Mouse (Mus musculus): ENCODE data around the gene Akap11.
A peak's percentile ranks its signal among the peaks of the same experiment; 100 is the strongest.
"Not testable (repeated sequence)": the region's sequence is repeated elsewhere in the genome, so short reads cannot be mapped to it uniquely, and the experiment has no call there.

Gene Akap11

DNA sequence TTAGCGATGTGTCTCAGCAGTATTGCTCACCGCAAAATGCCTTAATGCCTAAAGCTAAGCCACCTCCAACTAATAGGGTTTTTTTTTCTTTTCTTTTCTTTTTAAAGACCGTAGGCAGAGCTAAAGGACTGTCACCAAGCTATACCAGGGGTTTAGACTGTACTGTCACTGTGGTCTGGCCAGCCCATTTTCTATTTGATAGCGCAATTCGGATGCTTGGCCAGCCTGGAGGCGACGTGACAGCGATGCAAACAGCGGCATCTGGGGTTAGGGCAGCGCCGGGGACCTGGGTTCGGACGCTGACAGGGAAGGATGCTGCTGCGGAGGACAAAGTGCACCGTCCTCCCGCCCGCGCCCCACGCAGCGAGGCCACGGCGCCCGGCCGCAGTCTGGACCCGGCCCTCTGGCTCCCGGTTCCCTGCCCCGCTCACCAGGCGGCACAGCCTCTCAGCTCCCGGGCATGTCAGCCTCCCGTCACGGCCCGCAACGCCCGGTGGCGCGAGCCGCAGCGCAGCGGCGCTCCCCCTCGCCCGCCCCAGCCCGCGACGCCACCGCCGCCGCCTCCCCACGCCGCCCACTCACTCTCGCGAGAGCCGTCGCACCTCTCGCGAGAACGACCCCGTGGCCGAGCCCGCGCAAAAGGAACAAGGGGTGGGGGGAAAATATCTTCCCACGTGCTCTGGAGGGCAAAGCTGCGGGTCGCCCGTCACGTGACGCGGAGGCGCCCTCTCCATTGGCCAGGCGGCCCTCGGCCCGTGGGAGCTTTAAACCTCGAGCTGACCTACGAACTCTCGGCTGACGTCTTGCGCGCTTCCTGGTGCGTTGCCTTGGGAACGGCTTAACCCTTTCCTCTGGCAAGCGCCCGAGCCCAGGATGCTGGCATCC is at the start of gene Akap11:
Gene Akap11 (minus strand): TSS at position 528 of the 885 bp plus-strand sequence.
- DNase-seq, result peak; percentile 96

DNA sequence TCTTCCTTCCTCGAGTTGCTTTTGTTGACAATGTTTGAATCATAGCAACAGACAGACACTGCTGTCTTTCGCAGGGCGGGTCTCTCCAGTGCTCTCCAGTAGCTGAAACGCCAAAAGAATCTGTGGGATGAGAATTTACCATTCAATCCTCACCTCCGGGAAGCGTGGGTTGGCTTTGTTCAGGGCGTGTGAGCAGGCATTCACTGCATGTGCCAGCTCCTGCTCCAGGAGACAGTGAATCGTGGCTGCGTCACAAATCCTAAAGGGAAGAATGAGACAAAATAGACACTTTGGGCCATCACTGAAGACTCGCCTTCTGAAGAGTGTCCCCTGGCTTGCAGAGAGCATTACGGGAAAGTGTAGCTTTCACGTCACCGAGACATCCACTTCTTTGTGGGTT is 47.6 kb upstream of the Akap11 start:
- no peak for DNase-seq

DNA sequence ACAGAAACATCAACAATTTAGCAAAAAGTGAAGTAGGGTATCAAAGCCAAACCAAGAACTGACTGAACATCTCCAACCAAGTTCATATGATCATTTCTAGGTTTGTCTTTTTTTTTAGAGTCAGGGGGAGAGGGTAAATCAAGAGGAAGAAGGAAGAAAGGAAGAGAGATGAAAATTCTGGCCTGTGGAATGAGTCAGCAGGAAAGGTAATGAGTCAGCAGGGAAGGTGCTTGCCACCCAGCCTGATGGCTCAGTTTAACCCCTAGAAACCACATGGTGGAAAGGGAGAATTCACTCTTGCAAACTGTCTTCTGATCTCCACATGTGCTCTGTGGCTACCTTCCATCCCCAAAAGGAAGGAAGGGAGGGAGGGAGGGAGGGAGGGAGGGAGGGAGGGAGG is 46.6 kb upstream of the Akap11 start:
- no peak for DNase-seq

DNA sequence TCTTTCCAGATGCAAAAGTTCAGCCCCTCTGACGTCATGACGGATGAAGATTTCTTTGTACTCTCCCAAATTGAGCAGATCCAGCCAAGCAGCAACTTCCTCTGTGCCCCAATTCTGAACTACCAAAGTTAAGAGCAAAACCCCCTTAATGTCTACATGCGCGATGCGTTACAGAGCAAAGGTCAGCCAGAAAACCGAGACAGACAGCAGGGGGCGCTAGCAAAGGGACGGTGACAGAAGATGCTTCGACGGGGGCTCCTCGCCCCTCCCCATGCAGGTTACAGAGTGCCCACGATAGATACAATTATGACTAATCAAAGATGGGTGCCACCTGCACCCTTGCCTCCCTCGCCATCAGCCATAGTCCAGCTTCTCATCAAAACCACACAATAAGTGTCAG is 39.3 kb upstream of the Akap11 start:
- DNase-seq, result no peak

DNA sequence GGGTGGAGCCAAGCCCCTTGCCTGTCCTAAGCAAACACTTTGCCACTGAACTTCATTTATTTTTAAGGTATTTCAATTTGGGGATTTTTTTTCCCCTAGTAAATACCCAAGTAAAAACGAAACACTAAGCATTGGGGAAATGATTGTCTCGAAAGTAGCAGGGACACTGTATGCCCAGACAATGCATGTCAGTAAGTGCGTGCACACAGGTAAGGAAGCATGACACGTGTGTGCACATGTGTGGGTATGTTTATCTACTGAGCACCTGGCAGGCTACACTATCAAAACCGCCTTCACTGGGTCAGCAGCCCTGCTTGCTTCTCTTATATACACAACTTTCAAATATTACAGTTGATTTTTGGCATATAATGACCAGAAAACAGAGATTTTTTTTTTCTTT is 31.8 kb upstream of the Akap11 start:
- no peak for DNase-seq

DNA sequence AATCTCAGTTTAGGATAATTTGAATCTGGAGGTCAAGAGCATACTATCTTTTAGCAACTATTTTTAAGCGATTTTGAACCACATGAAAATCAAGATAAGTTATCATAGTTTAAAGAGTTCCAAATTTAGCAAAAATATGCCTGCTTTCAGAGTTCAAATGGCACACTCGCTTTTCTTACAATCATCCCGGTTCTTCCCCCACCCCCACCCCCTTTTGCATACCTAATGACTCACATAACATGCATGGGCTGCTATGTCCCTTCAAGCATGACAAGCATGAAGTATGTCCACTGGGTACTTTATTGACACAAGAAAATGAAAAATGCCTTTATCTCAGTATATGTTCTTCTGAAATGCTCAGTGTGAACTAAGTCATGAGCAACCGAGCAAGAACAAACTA is 29.8 kb upstream of the Akap11 start:
- no peak for DNase-seq

DNA sequence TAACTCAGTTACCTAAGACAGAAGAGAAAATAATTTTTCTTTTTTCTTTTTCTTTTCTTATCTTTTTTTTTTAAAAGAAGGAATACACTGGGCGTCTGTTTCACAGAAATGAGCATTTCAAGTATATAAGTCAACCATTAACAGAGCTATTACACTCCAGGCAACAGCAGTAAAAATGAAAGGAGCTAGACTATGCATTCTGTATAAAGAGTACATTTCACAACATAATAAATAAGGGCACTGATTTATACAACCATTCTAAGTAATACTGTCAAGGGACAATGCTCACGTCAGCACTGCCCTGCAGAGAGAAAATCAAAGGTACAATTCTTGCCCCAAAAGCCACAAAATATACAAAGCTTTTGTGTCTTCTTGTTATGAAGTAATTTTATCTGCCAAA is 27.7 kb upstream of the Akap11 start:
- DNase-seq, result no peak

DNA sequence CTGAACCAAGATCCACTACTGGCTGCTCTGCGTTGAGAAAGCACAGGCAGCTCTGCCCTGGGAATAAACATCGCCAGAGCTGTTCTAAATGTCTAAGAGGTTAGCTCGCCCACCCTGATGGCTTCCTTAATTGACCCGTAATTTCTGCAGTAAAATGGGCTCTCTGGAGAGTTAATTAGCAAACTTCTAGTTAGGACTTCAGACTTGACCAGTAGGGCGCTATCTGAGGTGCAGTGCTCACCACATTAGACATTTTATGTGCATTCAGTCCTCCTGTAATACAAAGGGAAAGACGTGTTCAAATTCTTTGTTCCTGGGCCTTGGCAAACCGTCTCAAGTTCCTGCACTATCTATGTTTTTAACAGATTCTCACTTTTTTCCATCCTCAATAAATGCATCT is 26.6 kb upstream of the Akap11 start:
- DNase-seq, result no peak

DNA sequence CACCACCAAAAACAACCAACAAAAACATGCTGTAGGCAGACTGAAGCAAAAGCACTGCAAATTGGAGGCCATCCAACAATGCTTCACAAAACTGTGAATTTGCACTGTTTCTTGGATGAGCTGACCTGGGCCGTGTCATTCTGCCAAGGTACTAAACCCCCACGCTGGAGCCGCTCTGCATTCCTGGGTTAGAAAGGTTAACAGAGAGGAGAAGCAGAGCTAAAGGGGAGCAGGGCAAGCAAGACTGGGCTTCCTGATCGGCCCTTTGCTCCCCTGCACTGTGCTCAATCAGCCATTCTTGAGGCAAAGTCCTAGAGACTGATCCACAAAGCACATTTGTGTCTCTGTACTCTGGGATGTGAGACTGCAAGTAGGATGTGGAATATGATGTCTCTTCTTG is 25.5 kb upstream of the Akap11 start:
- no peak for DNase-seq

DNA sequence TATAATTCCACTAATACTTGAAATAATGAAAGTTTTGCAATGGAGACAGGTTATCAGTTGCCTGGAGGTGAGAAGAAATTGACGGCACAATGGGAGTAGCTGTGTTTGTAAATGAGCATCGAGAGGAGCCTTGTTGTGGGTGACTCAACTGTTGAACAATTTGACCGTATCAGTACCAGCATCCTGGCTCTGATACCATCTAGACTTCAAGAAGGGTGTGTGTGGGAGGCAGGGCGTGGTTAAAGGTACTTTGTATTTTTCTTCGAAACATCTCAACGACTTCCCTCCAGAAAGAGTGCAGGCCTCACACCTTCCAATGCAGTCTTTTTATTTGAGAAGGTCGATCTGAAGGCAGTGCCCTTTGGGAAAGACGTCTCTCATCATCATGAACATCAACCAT is 22.4 kb upstream of the Akap11 start:
- no peak for DNase-seq

DNA sequence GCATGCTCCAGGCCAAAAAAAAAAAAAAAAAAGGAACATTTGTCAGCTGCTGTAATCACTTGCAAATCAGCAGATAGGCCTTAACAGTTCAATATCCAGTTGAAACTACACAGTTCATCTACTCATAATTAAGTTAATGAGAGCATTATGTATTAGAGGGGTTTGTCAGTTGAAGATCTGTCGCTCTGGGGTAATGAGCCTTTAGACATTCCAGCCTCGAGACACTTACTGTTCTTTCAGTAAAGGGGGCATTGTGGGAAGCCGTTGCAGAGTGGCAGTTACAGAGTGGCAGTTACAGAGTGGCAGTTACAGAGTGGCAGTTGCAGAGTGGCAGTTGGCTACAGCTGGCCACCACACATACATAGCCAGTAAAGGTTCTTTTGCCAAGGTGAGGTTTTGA is 18.2 kb upstream of the Akap11 start:
- DNase-seq, result not testable (repeated sequence)

DNA sequence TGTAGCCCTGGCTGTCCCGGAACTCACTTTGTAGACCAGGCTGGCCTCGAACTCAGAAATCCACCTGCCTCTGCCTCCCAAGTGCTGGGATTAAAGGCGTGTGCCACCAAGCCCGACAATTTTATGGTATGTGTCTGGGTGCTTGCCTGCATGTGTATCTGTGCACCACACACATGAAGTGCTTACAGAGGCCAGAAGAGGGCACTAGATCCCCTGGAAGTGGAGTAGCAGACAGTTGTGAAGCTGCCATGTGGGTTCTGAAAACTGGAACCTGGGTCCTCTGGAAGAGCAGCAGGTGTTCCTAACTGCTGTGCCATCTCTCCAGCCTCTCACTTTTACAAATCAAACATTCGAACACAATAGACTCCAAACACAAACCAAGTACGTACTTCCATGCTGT is 17.1 kb upstream of the Akap11 start:
- no peak for DNase-seq

DNA sequence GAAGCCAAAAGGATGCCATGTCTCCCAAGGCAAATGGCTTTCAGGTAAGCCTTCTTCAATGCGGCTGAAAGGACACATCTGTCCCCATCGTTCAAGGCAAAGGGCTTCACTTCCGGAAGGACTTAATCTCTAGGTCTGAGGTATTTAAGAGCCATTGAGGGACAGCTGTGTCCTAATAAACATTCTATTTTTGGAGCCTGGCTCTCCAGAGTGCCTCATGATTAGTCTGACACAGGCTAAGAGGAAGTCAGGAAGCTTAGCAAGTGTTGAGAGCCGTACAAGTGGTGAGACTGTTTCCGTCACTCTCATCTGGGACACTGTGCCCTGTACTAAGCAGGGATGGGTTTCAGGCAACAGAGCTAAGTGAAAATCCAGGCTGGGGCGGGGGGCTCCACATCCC is 12.2 kb upstream of the Akap11 start:
- DNase-seq, result no peak

DNA sequence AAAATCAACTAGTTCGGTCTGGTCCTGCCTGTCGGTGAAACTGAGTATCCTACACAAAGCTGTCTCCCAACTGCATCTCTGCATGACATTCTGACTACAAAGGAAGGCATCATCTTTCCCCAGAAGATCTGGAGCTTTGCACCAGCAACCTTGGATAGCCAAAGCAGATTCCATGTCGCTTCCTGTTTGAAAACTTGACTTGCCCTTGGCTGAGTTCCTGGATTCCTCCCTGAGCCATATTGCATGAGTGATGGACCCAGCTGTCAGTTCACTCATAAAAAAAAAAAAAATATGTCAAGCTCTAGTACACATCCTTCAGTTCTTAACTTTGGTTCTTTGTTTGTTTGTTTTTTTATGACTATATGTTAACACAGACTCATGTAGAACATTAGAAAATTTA is 4.7 kb upstream of the Akap11 start:
- DNase-seq, result no peak

DNA sequence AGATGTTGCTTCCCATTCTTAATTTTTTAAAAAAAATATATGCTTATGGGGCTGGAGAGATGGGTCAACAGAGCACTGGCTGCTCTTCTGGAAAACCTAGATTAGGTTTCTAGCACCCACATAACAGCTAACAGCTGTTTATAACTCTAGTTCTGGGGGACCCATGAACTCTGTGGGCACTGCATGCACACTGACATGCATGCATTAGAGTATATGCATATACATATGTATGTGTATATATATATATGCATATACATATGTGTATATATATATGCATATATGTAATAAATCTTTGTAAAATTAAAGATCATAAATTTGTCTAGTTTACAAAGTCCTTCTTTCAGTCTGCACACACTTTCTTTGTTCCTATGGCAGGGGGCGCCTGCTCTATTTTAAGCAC is 3.2 kb upstream of the Akap11 start:
- no peak for DNase-seq

DNA sequence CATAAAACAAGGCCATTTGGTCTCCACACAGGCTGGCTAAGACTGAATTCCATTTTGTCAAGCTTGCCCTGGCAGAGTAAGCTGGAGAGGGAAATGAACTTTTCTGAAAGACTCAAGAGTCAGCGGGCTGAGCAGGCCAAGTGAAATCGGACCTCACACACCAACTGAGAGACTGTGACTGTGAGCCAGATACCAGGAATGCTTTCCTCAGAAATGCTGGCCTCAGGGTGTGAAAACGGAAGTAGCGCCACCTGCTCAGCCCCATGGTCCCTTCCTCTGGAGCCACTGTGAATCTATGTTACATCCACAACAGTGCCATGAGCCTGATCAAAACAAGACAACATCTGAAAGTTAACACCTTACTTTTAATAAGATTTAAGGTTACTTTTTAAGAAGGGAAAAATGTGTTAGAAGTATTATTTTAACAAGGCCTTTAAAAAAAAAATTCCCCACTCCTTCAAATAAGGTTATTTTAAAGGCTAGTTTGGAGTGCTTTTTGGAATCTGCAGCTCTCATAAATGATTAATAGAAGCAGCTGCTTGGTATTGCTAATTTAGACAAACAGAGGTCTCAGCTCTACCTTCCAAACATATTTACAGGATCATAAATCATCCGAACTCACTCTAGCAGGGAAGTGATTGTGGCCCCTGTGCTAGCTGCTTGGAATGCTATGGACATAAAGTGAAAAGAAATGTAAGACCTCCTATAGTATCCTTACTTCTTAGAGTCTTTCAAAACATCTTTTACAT is 2.1 kb upstream of the Akap11 start:
- DNase-seq, result peak; percentile 54

DNA sequence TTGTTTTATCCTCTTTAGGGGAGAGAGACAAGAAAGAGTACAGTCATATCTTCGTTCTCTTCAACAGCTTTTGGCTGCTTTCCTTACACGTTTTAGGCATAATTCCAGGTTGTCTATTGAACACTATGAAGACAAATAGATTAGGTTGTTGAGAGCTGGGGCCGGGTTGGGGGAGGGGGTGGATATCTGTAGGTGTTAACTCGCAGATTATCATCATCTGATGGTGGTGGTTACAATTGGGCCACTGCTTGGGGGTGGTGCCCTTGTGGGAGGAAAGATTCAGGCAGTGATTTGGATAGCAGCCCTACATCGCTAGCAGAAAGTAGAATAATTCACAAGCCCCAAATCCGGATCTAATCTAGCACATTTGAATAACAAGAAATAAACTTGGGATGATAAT is 943 bp upstream of the Akap11 start:
- DNase-seq, result peak; percentile 77

DNA sequence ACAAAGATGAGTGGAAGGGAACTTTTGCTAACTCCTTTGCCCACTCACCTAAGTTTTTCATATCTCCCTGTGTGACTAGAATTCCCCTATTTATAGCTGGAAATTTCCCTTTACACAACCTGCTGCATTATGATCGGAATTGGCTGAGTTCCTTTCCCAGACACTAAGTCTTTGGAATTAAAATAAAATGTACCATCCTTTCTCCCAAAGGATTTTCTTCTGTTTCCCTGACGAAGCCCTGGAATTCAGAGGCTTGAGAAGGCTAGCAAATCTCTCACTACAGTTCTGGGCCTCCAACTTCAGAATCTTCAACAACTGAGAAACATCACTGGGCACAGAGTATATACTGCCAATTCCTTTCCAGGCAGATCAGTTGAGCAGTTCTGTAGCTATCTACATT is 1.2 kb downstream of the Akap11 start:
- no peak for DNase-seq

DNA sequence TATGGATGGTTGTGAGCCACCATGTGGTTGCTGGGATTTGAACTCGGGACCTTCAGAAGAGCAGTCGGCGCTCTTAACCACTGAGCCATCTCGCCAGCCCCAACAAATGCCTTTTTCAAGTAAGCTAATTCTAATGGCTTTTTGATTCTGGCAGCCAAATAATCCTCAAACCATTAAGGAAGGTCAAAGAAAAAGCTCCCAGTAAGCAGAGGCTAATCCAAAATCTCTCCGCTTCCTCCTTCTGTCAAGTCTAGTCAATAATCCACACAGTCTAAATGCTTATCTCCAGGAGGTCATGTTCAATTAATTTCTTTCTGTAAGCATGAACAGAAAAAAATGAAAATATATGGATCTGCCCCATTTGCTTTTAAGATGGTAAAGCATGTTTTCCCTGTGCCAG is 2.0 kb downstream of the Akap11 start:
- DNase-seq, result no peak

DNA sequence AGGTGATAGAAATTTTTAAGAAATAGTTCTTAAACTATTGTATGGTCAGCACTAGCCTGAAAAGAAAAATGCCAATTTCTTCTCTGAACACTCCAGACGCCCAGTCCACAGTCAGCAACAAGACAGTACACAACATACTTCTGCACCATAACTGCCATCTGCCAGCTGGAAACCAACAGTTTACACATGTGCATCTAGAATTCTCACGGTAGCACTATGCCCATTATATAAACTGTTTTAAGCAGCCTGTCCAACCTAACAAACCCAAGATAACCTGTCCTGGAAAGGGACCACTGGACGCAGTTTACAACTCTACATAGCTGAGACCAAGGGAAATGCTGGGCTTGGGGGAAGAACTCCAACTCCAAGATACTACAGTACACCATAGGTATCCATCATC is 2.9 kb downstream of the Akap11 start:
- no peak for DNase-seq

DNA sequence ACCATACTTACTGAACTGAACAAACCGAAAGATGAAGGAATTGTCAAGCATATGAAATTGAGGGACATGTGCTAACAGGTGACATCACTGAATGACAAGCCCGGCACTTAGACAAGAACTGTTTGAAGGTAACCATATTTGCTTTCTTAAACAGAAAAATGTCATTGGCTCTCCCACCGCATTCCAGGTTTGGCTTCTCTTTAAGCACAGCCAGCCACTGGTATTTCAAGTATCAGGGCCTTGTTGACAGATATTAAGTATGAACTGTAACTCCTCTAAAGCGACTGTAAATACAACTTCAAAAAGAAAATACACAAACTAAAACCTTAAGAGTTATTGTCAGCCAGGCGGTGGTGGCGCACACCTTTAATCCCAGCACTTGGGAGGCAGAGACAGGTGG is 4.3 kb downstream of the Akap11 start:
- no peak for DNase-seq

DNA sequence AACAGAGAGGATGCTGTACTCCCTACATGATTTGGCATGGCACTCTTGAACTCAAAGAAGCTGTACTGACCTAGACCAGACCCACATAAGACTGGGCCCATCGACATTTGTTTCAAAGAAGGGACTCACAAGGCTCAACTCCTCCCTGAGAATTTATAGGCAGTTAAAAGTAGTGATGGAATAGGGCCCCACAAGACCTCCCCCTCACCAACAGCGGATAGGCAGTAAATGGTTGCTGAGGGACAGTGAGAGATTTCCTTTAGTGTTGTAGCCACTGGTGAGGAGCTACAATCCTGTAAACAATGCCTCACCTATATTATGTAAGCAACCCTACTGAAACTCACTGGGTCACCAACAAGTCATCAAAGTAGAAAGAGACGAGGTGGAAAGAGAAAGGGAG is 6.4 kb downstream of the Akap11 start:
- no peak for DNase-seq

DNA sequence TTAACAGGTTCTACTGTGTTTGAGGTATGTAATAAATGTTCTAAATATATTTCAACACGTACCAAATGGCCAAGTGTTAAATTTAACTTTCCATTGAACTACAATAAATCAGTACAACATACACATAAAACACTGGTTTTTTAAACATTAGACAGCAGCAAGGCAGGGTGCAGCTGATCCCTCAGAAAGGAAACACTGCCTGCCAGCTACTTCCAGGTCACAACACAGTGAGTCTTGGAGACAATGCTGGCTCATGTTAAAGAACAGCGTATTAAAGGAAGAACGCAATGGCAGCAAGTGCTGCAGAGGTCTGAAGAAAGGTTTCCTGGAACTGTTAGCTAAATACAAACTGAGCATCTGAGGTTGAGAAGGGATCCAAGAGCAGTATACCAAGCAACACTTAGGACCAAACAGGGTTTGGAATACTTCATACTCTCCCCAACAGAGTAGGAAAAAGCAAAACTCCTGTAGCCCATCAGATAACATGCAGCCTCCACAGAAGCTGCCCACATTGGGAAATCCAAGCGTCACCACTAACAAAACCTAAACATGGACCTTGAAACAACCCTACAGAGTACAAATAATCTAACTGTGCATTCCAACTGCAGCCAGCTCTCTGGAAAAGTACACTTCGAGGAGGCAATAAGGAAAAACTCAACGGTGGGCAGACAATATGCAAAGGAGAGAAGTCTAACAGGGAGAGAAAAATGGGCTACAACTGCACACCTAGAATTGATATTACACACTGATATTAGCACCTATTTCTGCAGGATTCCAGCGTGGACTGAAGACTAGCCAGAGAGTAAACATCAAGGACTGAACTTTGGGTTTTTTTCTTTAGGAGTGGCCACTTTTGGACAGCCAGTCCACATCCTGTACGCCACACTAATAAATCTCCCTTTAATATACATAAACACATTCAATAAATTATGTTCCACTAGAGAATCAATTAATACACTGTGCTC is 7.9 kb downstream of the Akap11 start:
- no peak for DNase-seq

Data from cerebellum, adult 9-10 months (tissue).